Mouse (Mus musculus) lung, postnatal 25 days (tissue): ENCODE data around the gene Ddit4.

ENCODE experiments used
- DNase-seq: peaks from one replicate; pipeline ENCODE4 v3.0.0; 2022; ENCODE audit warnings: low spot score

Gene Ddit4

DNA sequence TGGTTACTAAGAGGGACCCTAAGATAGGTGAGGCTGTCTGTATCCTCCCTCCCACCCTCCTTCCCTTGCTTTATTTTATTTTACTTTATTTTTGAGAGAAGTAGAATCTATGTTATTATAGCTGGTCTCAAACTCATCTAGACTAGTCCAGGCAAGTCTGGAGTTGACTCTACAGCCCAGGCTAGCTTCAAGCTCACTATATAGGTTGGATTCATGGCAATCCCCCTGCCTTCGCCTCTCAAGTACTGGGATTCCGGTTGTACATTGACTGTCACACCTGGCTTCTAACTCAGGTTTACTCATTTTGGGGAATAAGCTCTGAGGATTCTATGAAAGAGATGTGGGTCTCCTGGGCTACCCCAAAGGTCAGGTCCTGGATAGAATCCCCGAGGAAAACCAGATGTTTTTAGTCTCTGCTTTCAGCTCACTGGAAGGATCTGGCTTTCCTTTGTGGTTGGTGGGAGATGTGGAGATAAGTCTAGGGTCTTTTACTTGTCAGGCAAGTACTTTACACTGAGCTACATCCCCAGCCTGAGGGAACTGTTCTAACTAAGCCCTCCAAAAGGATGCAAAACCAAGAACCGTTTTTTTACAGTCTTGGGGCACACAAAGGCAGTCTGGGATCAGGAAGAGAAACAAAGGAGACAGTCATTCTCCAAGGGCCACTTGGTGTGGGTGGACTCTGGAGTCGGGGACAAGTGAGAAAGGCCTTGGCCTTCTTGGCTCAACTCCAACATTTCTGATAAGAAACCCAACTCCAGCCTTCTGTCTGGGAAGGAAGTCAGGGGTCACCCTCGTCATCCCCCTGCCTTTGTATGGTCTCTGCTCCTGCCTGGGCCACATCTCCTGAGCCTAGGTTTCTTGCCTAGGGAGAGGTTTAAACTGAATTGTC lies 3.0 kb downstream of the Ddit4 start:
- no peak for DNase-seq

GRCm38 (mm10) chr10:59947296-59948073 lies 4.1 kb downstream of the Ddit4 start:
- DNase-seq, result no peak

DNA sequence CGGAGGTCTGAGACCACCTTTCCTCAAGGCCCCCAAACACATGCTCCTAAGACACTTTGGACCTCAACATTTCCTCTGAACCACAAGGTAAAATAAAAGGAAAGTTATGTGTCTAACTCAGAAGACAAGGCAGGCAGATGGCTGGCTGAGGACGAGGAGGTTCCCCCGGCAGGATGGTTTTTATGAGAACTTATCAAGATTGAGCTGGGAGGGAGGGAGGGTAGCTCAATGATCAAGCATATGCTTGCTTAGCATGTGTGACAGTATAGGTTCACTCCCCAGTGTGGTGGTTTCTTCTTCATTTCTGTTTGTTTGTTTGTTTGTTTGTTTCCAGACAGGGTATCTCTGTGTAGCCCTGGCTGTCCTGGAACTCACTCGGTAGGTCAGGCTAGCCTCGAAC lies 5.3 kb downstream of the Ddit4 start:
- no peak for DNase-seq

DNA sequence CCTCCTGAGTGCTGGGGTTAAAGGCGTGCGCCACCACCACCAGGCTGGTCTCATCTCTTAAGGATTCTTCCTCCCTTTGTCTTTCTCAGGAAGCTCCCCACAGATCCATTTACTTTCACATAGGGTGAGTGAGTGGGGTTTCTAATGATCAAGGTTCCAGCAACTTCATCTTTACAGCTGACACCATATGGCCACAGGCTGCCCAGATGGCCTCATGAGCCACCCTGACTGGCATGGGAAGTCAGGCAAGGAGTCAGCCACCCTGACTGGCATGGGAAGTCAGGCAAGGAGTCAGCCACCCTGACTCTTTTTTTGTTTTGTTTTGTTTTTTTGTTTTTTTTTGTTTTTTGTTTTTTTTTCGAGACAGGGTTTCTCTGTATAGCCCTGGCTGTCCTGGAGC lies 6.2 kb downstream of the Ddit4 start:
- no peak for DNase-seq

- DNase-seq, result peak; percentile 91
Measured at GRCm38 (mm10) chr10:59943421-59943989, 8.1 kb downstream of the Ddit4 start.

DNA sequence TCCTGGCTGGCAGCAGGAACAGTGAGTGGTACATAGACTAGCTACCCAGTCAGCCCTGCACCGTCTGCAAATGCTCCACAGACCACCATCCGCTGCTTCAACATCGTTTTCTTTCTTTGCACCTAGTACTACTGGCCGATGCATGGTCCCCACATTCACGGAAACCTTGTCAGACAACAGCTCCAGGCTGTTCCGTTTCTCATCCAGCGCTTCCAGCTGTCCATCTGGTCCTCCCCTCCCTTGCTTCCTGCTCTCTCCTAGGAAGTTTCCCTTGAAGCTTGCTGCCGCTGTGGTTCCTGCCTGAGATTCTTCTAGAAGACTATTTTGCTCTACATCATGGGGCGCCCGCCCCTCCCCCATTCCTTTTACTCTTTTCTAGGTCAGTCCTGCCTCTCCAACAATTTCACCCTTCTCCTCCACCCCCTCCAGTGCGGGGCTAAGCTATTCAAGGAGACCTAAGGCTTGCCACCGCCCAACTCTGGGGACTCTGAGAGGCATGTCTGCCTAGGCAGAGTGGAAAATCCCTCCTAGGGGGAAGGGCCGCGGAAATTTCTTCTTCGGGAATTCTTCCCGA lies 8.7 kb downstream of the Ddit4 start:
- DNase-seq, result peak; percentile 66

DNA sequence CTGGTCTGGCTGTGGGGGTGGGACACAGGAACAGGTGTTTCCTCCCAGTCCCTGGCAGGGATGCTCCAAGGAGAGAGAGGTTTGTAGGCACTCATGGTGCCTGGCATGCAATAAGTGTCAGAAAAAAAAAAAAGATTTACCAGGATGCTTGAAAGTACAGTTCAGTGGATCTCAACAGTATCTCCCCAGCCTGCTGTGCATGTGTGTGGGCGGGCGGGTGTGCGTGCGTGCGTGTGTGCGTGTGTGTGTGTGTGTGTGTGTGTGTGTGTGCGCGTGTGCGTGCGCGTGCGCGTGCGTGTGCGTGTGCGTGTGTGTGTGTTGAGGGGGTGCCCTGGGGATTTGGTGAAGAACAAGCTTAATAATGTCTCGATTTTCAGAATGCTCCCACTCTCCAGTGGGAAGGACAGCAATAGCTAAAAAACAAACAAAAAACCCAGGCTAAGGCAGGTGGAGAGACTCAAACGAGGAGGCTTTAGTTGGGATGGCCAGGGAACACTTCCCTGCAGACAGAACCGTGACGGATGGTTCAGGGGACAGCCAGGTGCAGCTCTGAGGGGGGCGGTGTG lies 9.3 kb downstream of the Ddit4 start:
- DNase-seq, result no peak

GRCm38 (mm10) chr10:59939081-59939480 lies 12.6 kb downstream of the Ddit4 start:
- DNase-seq, result no peak

- no peak for DNase-seq
Measured at GRCm38 (mm10) chr10:59938662-59939061, 13.0 kb downstream of the Ddit4 start.

DNA sequence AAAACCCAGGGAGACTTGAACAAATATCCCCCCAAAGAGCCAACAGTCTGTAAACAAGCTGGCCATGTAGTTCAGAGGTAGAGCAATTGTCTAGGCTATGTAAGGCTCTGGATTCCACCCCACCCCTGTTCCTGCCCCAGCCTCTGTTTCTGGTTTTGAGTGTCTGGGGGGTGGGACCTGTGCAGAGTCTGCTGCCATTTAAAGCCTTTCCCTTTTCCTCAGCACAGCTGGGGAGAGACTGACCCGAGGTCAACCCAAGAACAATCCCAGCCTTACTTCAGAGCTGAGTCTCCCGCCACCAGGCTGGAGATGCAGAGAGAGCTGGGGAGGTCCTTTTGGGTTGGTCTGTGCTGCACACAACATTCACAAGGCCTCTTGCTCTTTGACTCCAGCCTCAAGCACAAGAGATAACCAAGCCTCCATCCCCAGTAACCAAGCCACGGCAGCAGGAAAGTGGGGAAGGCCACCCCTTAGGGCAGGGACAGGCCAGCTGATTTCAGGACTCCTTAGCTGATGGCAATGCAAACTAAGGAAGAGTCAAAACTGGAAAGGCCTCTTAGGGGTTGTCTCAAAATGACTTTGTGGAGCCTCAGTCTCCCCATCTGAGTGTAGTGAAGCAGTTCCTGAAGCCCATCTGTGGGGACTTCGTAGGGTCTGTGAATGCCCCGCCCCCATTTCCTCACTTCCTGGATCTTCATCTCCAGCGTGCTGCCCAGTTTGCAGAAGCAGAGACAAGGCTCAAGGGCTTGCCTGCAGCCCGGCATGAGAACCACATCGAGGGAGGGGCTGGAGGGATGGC lies 15.4 kb downstream of the Ddit4 start:
- DNase-seq, result no peak

DNA sequence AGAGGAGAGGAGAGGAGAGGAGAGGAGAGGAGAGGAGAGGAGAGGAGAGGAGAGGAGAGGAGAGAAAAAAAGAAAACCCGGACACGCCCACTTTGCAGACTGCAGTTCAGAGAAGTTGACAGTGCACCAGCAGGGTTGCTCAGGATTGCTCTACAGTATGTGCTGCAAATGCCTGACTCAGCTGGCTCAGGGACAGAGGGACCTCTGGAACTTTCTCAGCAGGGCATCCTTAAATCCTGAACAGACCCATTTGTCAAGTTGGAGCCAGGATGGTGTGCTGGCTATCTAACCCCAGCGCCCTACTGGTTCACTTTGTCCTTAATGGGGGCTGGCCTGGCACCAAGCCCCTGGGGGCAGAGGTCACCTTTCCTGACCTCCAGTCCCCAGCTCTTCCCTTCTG lies 17.6 kb downstream of the Ddit4 start:
- DNase-seq, result no peak

DNA sequence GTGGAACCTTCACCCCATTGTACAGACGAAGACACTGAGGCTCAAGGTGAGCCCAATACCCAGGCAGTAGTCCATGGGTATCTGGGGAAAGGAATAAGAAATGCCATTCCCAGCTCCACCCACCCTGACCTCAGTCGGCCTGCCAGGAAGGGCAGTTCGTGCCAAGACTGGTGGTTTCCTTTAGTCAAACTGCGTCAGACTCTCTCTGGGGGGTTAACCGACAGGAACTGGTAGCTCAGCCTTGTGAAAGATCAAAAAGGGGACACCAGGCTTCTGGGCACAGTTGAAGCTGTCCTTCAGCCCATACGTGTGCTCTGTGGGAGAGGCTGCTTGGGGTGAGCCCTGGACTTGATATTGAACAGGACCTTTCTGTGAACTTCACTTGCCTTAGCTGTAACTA lies 19.1 kb downstream of the Ddit4 start:
- DNase-seq, result peak; percentile 83

- no peak for DNase-seq
Measured at GRCm38 (mm10) chr10:59930996-59931395, 20.6 kb downstream of the Ddit4 start.

DNA sequence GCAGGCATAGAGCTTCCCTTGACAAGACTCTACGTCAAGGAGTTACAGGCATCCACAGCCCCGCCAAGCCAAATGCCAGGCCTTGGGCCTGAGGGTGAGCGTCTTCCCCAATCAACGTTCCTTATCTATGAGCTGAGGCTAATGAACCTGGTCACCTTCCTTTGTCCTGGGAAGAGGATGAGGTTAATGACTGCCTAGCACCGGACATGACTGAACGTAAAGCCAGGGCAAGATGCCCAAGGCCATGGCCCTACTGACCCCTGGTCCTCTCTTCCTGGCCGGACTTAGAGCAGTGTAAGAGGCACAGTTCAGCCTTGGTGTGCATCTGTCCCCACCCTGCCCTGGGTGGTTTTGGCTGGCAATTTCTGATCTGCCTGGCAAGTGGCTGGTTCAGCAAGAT lies 22.4 kb downstream of the Ddit4 start:
- no peak for DNase-seq

- DNase-seq, result no peak
Measured at GRCm38 (mm10) chr10:59924305-59924704, 27.3 kb downstream of the Ddit4 start.

DNA sequence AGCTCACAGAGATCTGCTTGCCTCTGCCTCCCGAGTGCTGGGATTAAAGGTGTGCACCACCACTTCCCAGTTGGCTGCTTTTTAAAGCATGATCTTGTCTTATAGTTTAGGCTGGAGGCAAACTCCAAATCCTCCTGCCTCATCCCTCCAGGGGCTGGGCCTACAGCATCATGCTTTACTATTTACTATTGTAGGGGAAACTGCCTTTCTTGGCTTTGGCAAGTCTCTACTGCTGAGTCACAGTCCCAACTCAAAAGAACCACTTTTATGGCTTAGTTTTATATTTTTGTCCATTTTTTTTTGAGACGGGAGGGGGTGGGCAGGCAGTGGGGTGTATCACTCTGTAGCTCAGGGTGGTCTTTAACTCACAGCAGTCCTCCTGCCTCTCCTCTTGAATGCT lies 28.1 kb downstream of the Ddit4 start:
- DNase-seq, result no peak

GRCm38 (mm10) chr10:59920810-59921681 lies 30.6 kb downstream of the Ddit4 start:
- DNase-seq, result peak; percentile 91

GRCm38 (mm10) chr10:59920485-59920809 lies 31.2 kb downstream of the Ddit4 start:
- DNase-seq, result no peak

GRCm38 (mm10) chr10:59919494-59920181 lies 32.0 kb downstream of the Ddit4 start:
- DNase-seq, result peak; percentile 65

DNA sequence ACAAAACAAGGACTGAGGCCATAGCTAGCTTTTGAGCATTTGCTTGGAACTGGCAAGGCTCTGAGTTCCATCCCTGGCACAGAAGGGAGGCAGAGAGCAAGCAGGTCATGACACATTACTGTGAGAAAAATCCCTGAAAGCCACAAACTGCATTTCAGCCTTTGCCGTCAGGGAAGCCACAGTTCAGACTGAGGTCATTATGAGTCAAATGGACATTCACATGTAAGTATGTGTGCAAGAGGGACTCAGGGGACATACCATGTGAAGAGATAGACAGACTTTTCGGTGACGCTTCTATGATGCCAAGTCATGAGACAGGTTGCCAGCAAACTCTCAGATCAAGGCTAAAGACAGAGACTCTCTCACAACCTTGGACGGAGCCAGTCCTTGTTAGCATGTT lies 33.5 kb downstream of the Ddit4 start:
- DNase-seq, result no peak
